ENCODE assay signal across 30 mouse cellular contexts in genomic region chr13:45245651-45246050, GRCm38 (mm10).
A peak's percentile ranks its signal among the peaks of the same experiment; 100 is the strongest.
DNase-seq lines count a peak whose midpoint lies in the region; ATAC-seq lines count a peak whose summit lies in the region.
"Had no signal": no experiment of that assay in that cellular context is flagged by ENCODE, and none has a peak within 500 bp of the region (broad histone marks: within the 10 kb centered on the region; RNA-seq: fewer than 3 reads in every experiment).

No protein-coding gene starts in this region.

- no peaks in the 10 kb centered on the region for H3K4me1 ChIP-seq in heart, embryonic 10.5 days
- H3K4me1 ChIP-seq in heart, embryonic 12.5 days (replicated peaks): no peaks in the 10 kb centered on the region
- H3K4me1 ChIP-seq in kidney, embryonic 15.5 days: peaks cover 12% of the 10 kb centered on the region
- H3K4me1 ChIP-seq in brown adipose tissue, adult 24 weeks (ENCODE audit: control insufficient read depth, insufficient read depth, insufficient read length, low read length): peaks cover 15% of the 10 kb centered on the region
- H3K4me1 ChIP-seq: forebrain, embryonic 15.5 days; heart, embryonic 13.5 days had no signal

- no peaks in the 10 kb centered on the region for H3K9me3 ChIP-seq in heart, embryonic 10.5 days
- H3K9me3 ChIP-seq in heart, embryonic 12.5 days (replicated peaks): no peaks in the 10 kb centered on the region
- no peaks in the 10 kb centered on the region for H3K9me3 ChIP-seq in kidney, embryonic 15.5 days (replicated peaks)
- H3K9me3 ChIP-seq: embryonic facial prominence, embryonic 10.5 days; embryonic facial prominence, embryonic 13.5 days; forebrain, embryonic 12.5 days; forebrain, embryonic 15.5 days; G1E; heart, embryonic 13.5 days had no signal

- H3K36me3 ChIP-seq in heart, embryonic 10.5 days: no peaks in the 10 kb centered on the region
- no peaks in the 10 kb centered on the region for H3K36me3 ChIP-seq in heart, embryonic 12.5 days
- H3K36me3 ChIP-seq in kidney, embryonic 15.5 days: no peaks in the 10 kb centered on the region
- H3K36me3 ChIP-seq: embryonic facial prominence, embryonic 10.5 days; embryonic facial prominence, embryonic 13.5 days; forebrain, embryonic 12.5 days; forebrain, embryonic 15.5 days; G1E; heart, embryonic 13.5 days had no signal

- H3K9ac ChIP-seq in heart, embryonic 12.5 days: no peak overlapping the region
- no peak overlapping the region for H3K9ac ChIP-seq in kidney, embryonic 15.5 days
- H3K9ac ChIP-seq: embryonic facial prominence, embryonic 13.5 days; forebrain, embryonic 12.5 days; forebrain, embryonic 15.5 days; heart, embryonic 13.5 days; hindbrain, embryonic 14.5 days had no signal

- H3K27ac ChIP-seq in heart, embryonic 10.5 days: no peak overlapping the region
- H3K27ac ChIP-seq in heart, embryonic 12.5 days (ENCODE audit: poor library complexity, severe bottlenecking): no peak overlapping the region
- no peak overlapping the region for H3K27ac ChIP-seq in kidney, embryonic 15.5 days
- peak overlapping the region; percentile 89 for H3K27ac ChIP-seq in brown adipose tissue, adult 24 weeks (replicated peaks; ENCODE audit: low read depth, low read length)
- H3K27ac ChIP-seq: embryonic facial prominence, embryonic 13.5 days; forebrain, embryonic 12.5 days; forebrain, embryonic 15.5 days; heart, adult 2 months; heart, embryonic 13.5 days; hindbrain, embryonic 14.5 days; hindbrain, postnatal 0 days had no signal

- DNase-seq in heart, embryonic 10.5 days (ENCODE audit: low spot score): peak; percentile 30
- DNase-seq in kidney, postnatal 14 days: peak; percentile 31
- no peak for DNase-seq in left cerebral cortex, adult 18-20 months (ENCODE audit: low spot score in 2 of 2)
- DNase-seq: adrenal gland, adult 2 months; adrenal gland, postnatal 14 days; B cell, adult 2 months; cerebellum, adult 11-12 months; cerebellum, adult 8-10 months; cerebellum, postnatal 10 days; cerebellum, postnatal 36 days; embryo, embryonic 11 days; gastrocnemius, postnatal 25 days; heart, adult 2 months; heart, postnatal 14 days; heart, postnatal 4 days had no signal

- H3K4me3 ChIP-seq in heart, embryonic 10.5 days: no peak overlapping the region
- H3K4me3 ChIP-seq in heart, embryonic 12.5 days: no peak overlapping the region
- no peak overlapping the region for H3K4me3 ChIP-seq in kidney, embryonic 15.5 days (replicated peaks)
- H3K4me3 ChIP-seq in brown adipose tissue, adult 24 weeks (ENCODE audit: insufficient read depth, low read depth, low read length): no peak overlapping the region
- H3K4me3 ChIP-seq: embryonic facial prominence, embryonic 10.5 days; embryonic facial prominence, embryonic 13.5 days; erythroblast, embryonic 14.5 days; forebrain, embryonic 12.5 days; forebrain, embryonic 15.5 days; heart, adult 2 months; heart, embryonic 13.5 days had no signal

- no peaks in the 10 kb centered on the region for H3K27me3 ChIP-seq in heart, embryonic 10.5 days (ENCODE audit: insufficient read depth, poor library complexity, severe bottlenecking)
- H3K27me3 ChIP-seq in heart, embryonic 12.5 days (replicated peaks): no peaks in the 10 kb centered on the region
- no peaks in the 10 kb centered on the region for H3K27me3 ChIP-seq in kidney, embryonic 15.5 days
- H3K27me3 ChIP-seq: CH12.LX; embryonic facial prominence, embryonic 13.5 days; forebrain, embryonic 12.5 days; forebrain, embryonic 15.5 days; heart, embryonic 13.5 days had no signal

- H3K4me2 ChIP-seq in heart, embryonic 12.5 days: no peak overlapping the region
- H3K4me2 ChIP-seq in kidney, embryonic 15.5 days: no peak overlapping the region
- H3K4me2 ChIP-seq: embryonic facial prominence, embryonic 13.5 days; forebrain, embryonic 12.5 days; forebrain, embryonic 15.5 days; heart, embryonic 13.5 days; hindbrain, embryonic 14.5 days had no signal

- WGBS in heart, embryonic 10.5 days: 64% methylated on average over 5 of the region's 5 CpGs
- WGBS in heart, embryonic 12.5 days: 50% methylated on average over 5 of the region's 5 CpGs
- WGBS in kidney, embryonic 15.5 days: 52% methylated on average over 5 of the region's 5 CpGs

- no peak for ATAC-seq in heart, embryonic 12.5 days (ENCODE audit: insufficient number of reproducible peaks, low FRiP score)
- ATAC-seq in kidney, embryonic 15.5 days (replicated peaks; ENCODE audit: low FRiP score): no peak
- ATAC-seq in megakaryocyte progenitor cell, adult 5-6 weeks (replicated peaks; ENCODE audit: poor library complexity): no peak
- ATAC-seq: forebrain, embryonic 15.5 days; hindbrain, postnatal 0 days; Patski had no signal

Comparison
In these comparisons a context has a peak if more than half of its experiments do, and no peak if none do; other contexts are left out.
1. DNase-seq: peak in heart, embryonic 10.5 days (single experiment) and kidney, postnatal 14 days (single experiment); none in left cerebral cortex, adult 18-20 months (0 of 2).